Mouse (Mus musculus) embryo, embryonic 11.5 days (tissue): Measurements from ENCODE around the gene Gm32802.
"Not testable (repeated sequence)": the region's sequence is repeated elsewhere in the genome, so short reads cannot be mapped to it uniquely, and the experiment has no call there.

Source experiments
- DNase-seq: peaks from one replicate; pipeline ENCODE4 v3.0.0-alpha.2; 2012; ENCODE audit warnings: low read depth, low spot score

Gm32802 gene

GRCm38 (mm10) chr10:118258388-118258787 is at the start of gene Gm32802:
TSS of gene Gm32802 (plus strand) at chr10:118258688.
- not testable (repeated sequence) for DNase-seq

- DNase-seq: not testable (repeated sequence)
Measured at GRCm38 (mm10) chr10:118215719-118216393, 42.6 kb upstream of the Gm32802 start.

- not testable (repeated sequence) for DNase-seq
Measured at GRCm38 (mm10) chr10:118227629-118228028, 30.9 kb upstream of the Gm32802 start.

GRCm38 (mm10) chr10:118232607-118233006 is 25.9 kb upstream of the Gm32802 start:
- DNase-seq: not testable (repeated sequence)

GRCm38 (mm10) chr10:118240680-118241079 is 17.8 kb upstream of the Gm32802 start, which contains the start of gene Gm32717:
TSS of gene Gm32717 (minus strand) at chr10:118240780.
- DNase-seq: not testable (repeated sequence)

GRCm38 (mm10) chr10:118249006-118249595 is 9.4 kb upstream of the Gm32802 start:
- DNase-seq: not testable (repeated sequence)

GRCm38 (mm10) chr10:118250852-118251295 is 7.6 kb upstream of the Gm32802 start:
- DNase-seq: peak; percentile 58

GRCm38 (mm10) chr10:118268812-118269211 is 10.3 kb downstream of the Gm32802 start:
- DNase-seq: not testable (repeated sequence)

GRCm38 (mm10) chr10:118271416-118271815 is 12.9 kb downstream of the Gm32802 start:
- not testable (repeated sequence) for DNase-seq

- not testable (repeated sequence) for DNase-seq
Measured at GRCm38 (mm10) chr10:118278069-118278468, 19.6 kb downstream of the Gm32802 start.

- not testable (repeated sequence) for DNase-seq
Measured at GRCm38 (mm10) chr10:118282565-118282964, 24.1 kb downstream of the Gm32802 start.

GRCm38 (mm10) chr10:118283016-118283415 is 24.5 kb downstream of the Gm32802 start:
- DNase-seq: not testable (repeated sequence)

GRCm38 (mm10) chr10:118294938-118295337 is 36.5 kb downstream of the Gm32802 start, which contains the start of gene Iltifb:
TSS of gene Iltifb (minus strand) at chr10:118295038.
- DNase-seq: no peak

- not testable (repeated sequence) for DNase-seq
Measured at GRCm38 (mm10) chr10:118302133-118302532, 43.6 kb downstream of the Gm32802 start.
